Mouse (Mus musculus) layer of hippocampus, adult 2 months (tissue): ENCODE data around the gene Slc29a4. TPM values are rescaled to one million over a fixed set of nuclear protein-coding genes. Genes with fewer than 3 reads are reported as not detected.

Experiments
- DNase-seq, 2 experiments: peaks; one replicate each; pipeline ENCODE4 v3.0.0; 2022; ENCODE audit warnings: low spot score in 2 of 2
- H3K27ac ChIP-seq: fragments of 200-600 bp; 2 replicates; pipeline ENCODE4 v1.8.1; 2022
- H3K4me3 ChIP-seq: fragments of 200-600 bp; 2 replicates; pipeline ENCODE4 v1.8.1; 2022; ENCODE audit warnings: mild to moderate bottlenecking
- CTCF ChIP-seq: fragments of 200-600 bp; conservative IDR thresholded peaks from 2 replicates; pipeline ENCODE4 v1.8.1; 2022; ENCODE audit warnings: antibody characterized with exemption, mild to moderate bottlenecking, moderate library complexity
- long read RNA-seq, 2 experiments: library from polyadenylated mRNA; stranded (forward); transcript quantifications; one replicate each; pipeline ENCODE4 v2.0.0; 2021; ENCODE audit warnings: borderline mapping rate in 2 of 2
- total RNA-seq, 2 experiments: library from RNA; stranded (reverse); gene quantifications; 2 replicates each; pipeline ENCODE4 v1.2.3; 2021

Slc29a4 gene
- total RNA-seq = 10 to 100 TPM; 54.0 to 57.7 TPM
- long read RNA-seq, experiment 1, transcript Slc29a4-201 (11 exons, 2,789 nt) = major isoform, 21 of 50 reads
- long read RNA-seq, experiment 1, partial matches to known transcripts = 7 of 50 reads
- long read RNA-seq, experiment 1, other reads (novel, unspliced or antisense) = 22 of 50 reads
- long read RNA-seq, experiment 2, transcript Slc29a4-201 (11 exons, 2,789 nt) = major isoform, 14 of 46 reads
- long read RNA-seq, experiment 2, partial matches to known transcripts = 4 of 46 reads
- long read RNA-seq, experiment 2, other reads (novel, unspliced or antisense) = 28 of 46 reads

GRCm38 (mm10) chr5:142692248-142692647 lies at the start of gene Slc29a4:
Slc29a4 (plus strand) TSS chr5:142692512.
- no peak for TF ChIP-seq CTCF
- peak; percentile 79 to 81 for DNase-seq
- Histone ChIP-seq H3K27ac (peak within 1 kb of the TSS; percentile 87), H3K4me3 (peak within 1 kb of the TSS; percentile 55)

GRCm38 (mm10) chr5:142648162-142648561 lies 44.1 kb upstream of the Slc29a4 start:
- no peak for DNase-seq
- Histone ChIP-seq H3K4me3 (no peak overlapping the region), H3K27ac (peak overlapping the region; percentile 76)
- no peak for TF ChIP-seq CTCF

DNA sequence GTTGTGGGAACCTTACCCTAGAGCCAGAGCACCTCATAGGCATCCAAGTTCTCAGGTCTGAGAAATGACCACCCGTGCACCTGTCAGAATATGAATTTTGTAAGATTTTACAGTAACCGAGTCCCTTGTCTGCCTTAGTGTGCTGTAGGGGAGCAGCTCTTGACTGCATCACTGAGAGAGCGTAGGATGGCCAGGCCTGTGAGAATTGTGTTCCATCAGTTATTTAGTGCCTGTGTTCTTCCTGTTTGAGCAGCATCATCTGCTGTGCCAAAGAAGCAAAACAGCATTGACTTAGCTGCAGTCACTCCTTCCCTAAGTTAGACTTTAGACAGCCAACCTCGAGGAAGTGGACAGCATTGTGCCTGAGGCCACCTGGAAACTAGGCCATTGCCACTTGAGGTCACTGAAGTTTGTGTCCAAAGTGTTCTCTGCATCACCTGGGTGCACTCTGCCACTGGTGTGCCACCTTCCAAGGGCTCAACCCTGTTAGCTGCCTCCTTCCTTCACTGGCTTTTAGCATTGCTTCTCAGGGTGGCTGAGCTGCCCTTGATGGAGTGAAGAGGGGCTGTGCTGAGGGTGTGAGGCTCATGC lies 42.8 kb upstream of the Slc29a4 start:
- TF ChIP-seq CTCF = no peak
- Histone ChIP-seq H3K4me3 (no peak overlapping the region), H3K27ac (peak overlapping the region; percentile 76)
- no peak for DNase-seq

DNA sequence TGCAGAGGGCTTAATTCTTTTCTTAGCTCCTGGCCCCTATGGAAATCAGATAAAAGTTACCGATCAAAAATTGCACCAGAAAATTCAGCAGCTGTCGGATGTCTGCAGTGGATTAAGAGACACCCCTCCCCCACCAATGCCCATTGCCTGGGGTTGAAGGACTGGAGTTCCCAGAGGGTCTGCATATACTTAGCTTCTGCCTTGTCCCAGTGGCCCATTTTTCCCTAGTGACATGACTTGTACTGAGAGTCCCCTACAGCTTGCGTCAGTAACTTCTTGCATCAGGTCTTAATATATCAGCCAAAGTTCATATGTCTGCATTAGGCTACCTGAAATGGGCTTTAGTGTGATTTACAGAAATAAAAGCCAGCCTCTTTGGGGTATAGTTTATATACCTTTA lies 41.9 kb upstream of the Slc29a4 start:
- no peak for TF ChIP-seq CTCF
- Histone ChIP-seq H3K27ac (peak overlapping the region; percentile 76; the same call in 1 of the 2 replicates), H3K4me3 (no peak overlapping the region)
- DNase-seq = no peak

DNA sequence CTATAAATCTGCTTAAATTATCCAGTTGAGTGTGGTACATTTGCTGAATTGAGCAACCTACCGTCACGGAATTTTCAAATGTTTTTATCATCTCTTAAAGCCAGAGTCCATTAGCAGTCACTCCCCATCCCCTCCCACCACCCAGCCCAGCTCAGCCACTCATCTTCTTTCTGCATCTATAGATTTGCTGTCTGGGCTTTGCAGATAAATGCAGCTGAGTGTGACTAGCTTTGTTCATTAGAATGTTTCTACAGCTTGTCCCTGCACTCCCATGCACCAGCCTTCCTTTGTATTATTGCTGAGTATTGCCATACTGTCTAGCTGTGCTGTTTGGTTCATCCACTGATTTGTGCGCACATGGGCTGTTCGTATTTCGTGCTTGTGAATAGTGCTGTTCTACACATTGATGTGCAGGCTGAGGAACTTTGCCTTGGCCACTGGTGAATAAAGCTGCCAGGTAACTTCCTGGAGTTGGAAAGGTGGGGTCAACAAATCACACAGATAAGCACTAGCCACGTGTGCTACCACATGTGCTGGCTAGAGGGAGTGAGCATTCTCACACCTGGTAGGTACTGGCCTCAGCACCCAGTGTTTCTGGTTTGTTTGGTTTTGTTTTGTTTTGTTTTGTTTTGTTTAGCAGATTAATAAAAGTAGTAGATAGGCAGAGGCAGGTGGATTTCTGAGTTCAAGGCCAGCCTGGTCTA lies 41.4 kb upstream of the Slc29a4 start:
- no peak for TF ChIP-seq CTCF
- H3K4me3 ChIP-seq = no peak overlapping the region
- peak overlapping the region; percentile 76 for H3K27ac ChIP-seq
- DNase-seq = no peak

DNA sequence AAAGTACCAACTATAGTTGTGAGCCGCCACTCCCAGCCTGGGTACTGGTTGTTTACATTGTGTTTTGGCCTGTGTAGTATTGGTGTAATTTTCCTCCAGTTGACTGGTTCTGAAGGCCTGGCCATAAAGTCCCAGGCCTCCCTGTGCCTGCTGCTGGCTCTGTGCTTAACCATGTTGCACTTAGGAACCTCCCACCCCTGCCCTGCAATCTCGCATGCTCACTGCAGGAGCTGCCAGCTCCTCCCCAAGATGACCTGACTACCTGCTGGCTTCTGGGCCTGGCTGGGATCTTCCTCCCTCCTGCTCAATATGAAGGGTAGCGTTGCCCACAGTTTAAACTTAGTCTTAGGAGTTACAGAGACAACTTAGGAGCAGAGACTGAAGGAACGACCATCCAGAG lies 40.0 kb upstream of the Slc29a4 start:
- no peak overlapping the region for H3K4me3 ChIP-seq
- no peak for DNase-seq
- no peak overlapping the region for H3K27ac ChIP-seq
- no peak for TF ChIP-seq CTCF

DNA sequence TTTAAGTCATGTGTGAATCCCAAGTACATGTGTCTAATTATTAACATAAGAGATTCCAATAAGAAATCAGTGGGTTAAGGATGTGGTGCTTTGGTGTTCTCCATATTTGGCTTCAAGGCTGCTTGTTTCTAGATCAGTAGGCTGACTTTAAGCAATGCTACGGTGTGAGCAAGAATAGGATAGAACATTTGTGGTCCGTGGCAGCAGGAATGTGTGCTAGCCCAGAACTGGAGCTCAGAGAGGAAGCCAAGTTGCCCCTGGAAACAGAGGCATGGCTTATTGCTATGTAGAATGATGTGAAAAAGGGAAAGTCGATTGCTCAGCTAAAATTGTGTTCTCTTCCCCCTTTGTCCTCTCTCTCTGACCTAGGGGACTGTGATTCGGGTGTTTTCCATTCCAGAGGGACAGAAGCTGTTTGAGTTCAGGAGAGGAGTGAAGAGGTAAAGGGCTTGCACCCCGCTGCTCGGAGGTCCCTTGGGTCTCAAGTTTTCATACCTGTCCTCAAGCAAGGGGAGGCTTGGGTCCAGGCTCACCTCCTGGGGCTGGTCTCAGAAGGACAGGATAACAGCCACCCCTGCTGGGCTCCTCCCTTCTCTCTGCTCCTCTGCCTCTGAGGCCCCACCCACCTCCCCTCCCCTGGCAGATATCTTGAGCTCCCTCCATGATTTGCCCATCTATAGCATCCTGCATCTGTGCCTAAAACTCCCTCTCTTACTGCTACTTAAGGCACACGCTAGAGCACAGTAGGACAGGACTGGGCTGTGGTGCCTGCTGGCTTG lies 31.5 kb upstream of the Slc29a4 start:
- peak in 1 of 2 experiments; percentile 32 for DNase-seq
- H3K27ac ChIP-seq = peak overlapping the region; percentile 82
- no peak for TF ChIP-seq CTCF
- no peak overlapping the region for H3K4me3 ChIP-seq

- DNase-seq = no peak
- Histone ChIP-seq H3K4me3 (no peak overlapping the region), H3K27ac (no peak overlapping the region)
- no peak for TF ChIP-seq CTCF
Observed at GRCm38 (mm10) chr5:142667921-142668320, 24.4 kb upstream of the Slc29a4 start.

DNA sequence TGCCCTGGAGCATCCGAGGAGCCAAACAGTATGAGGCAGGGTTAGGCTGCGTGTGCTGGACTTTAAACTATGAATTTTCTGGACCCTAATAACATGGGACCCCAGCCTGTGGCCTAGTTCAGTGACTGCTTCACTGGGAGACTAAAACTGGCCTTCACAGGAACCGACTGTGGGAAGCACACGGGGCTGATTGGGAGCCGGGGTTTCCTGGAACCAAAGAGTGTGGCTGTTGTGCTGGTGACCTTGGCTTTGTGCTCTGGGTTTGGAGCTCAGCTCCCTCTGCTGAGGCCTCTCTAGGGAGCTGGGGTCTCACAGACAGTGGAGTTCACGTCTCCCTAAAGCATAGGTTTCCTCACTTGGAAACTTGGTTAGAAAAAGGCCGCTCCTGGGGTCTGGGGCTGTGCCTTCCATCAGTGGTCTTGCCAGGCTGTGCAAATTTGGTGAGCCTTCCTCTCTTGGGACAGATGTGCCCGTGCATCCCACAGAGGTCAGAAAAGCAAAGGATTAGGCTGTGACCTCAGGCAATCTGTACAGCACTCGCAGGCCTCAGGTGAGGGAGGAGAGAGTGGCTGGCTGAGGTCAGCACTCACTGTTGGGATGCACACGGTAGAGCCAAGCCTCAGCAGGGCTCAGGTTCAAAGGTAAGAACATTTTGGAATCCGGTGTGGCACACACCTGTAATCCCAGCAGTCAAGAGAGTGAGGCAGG lies 23.6 kb upstream of the Slc29a4 start:
- Histone ChIP-seq H3K4me3 (no peak overlapping the region), H3K27ac (no peak overlapping the region)
- no peak for DNase-seq
- TF ChIP-seq CTCF = no peak

- no peak overlapping the region for H3K4me3 ChIP-seq
- H3K27ac ChIP-seq = no peak overlapping the region
- no peak for DNase-seq
- TF ChIP-seq CTCF = peak; percentile 59
Observed at GRCm38 (mm10) chr5:142669726-142670125, 22.6 kb upstream of the Slc29a4 start.

DNA sequence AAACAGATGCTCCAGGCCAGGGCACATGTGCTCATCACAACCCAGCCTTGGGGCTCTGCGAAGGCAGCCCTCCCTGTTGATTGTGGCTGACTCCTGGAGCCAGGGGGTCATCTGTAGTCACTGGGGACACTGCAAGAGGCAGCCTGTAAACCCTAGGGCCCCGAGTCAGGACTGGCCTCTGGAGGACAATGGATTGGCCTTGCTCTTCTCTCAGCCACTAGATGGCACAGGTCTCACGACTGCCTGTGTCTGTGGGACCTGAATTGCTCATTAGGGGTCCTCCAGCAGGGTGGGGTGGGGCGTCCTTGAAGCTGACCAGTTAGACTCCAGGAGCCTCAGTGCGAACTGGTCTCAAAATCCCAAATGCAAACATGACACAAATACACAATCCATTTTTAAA lies 19.2 kb upstream of the Slc29a4 start:
- no peak overlapping the region for H3K4me3 ChIP-seq
- peak; percentile 81 for TF ChIP-seq CTCF
- no peak overlapping the region for H3K27ac ChIP-seq
- no peak for DNase-seq

- no peak for DNase-seq
- Histone ChIP-seq H3K4me3 (no peak overlapping the region), H3K27ac (peak overlapping the region; percentile 62; the same call in 1 of the 2 replicates)
- TF ChIP-seq CTCF = no peak
Observed at GRCm38 (mm10) chr5:142678141-142678571, 14.2 kb upstream of the Slc29a4 start.
